Mouse (Mus musculus) bone marrow macrophage, adult 2 months (primary cell): ENCODE measurements around the gene Ptgfrn.

Experiments
- CTCF ChIP-seq: IDR thresholded peaks from 2 replicates; pipeline ENCODE4 v1.5.1; 2012; ENCODE audit warnings: low read depth, mild to moderate bottlenecking, low read length, moderate library complexity
- POLR2A ChIP-seq: IDR thresholded peaks from 2 replicates; pipeline ENCODE4 v1.6.1; 2012; ENCODE audit warnings: mild to moderate bottlenecking, low read depth, low read length, borderline replicate concordance

DNA sequence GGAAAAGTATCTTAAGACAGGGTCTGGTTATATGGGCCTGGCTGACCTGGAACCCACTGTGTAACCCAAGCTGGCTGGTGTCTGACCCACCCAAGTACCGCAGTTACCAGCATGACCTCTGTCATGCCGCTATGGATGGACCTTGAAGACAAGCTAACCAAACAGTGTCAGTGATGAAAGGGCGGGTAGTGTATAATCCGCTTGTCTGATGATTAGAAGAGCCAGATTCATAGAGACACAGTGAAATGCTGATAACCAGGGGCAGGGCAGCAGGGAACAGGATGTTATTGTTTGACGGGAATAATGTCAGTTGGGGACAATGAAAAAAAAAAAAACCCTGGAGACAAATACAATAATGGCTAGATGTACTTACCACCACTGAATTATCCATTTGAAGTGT lies 21.7 kb upstream of the Ptgfrn start:
- TF ChIP-seq POLR2A = no peak
- TF ChIP-seq CTCF = no peak
